Mouse (Mus musculus) midbrain, embryonic 15.5 days (tissue): Measurements from ENCODE around the gene Fam210b. TPM values are rescaled to one million over a fixed set of nuclear protein-coding genes. Genes with fewer than 3 reads are reported as not detected.

Experiments used
- ATAC-seq: fragments of 200-750 bp; cut with Nextera tagmentation; replicated peaks from 2 replicates; pipeline ENCODE4 v1.8.0; 2017; ENCODE audit warnings: moderate TSS enrichment
- H3K27ac ChIP-seq: fragments of 300-500 bp; sonication (generic); 2 replicates; pipeline ENCODE4 v1.5.1; 2015; ENCODE audit warnings: mild to moderate bottlenecking, inconsistent platforms
- H3K27me3 ChIP-seq: fragments of 300-500 bp; sonication (generic); replicated peaks from 2 replicates; pipeline ENCODE4 v1.6.1; 2015; ENCODE audit warnings: inconsistent platforms
- H3K36me3 ChIP-seq: fragments of 300-500 bp; sonication (generic); replicated peaks from 2 replicates; pipeline ENCODE4 v1.6.1; 2015; ENCODE audit warnings: inconsistent platforms
- H3K4me1 ChIP-seq: fragments of 300-500 bp; sonication (generic); 2 replicates; pipeline ENCODE4 v1.6.1; 2015; ENCODE audit warnings: inconsistent platforms
- H3K4me2 ChIP-seq: fragments of 300-500 bp; sonication (generic); 2 replicates; pipeline ENCODE4 v1.6.1; 2015; ENCODE audit warnings: inconsistent platforms, mild to moderate bottlenecking, moderate library complexity
- H3K4me3 ChIP-seq: fragments of 300-500 bp; sonication (generic); 2 replicates; pipeline ENCODE4 v1.5.1; 2015; ENCODE audit warnings: mild to moderate bottlenecking, inconsistent platforms
- H3K9ac ChIP-seq: fragments of 300-500 bp; sonication (generic); 2 replicates; pipeline ENCODE4 v1.6.1; 2015; ENCODE audit warnings: mild to moderate bottlenecking, inconsistent platforms
- H3K9me3 ChIP-seq: fragments of 300-500 bp; sonication (generic); 2 replicates; pipeline ENCODE4 v1.6.1; 2016; ENCODE audit warnings: inconsistent platforms
- WGBS: fragments of 180-500 bp; shearing (Covaris S2); methylation state at CpG from one replicate; pipeline ENCODE4 v1.1.7; 2015; ENCODE audit warnings: mixed read lengths; 5-methylcytosine and 5-hydroxymethylcytosine counted together
- polyA plus RNA-seq: library from polyadenylated mRNA; unstranded; fragments of >200 nt; fragmentation: Nextera tagmentation; extraction: Ambion mirVana; gene quantifications from 2 replicates; pipeline ENCODE4 v1.2.1, GENCODE M21; 2015

Gene Fam210b
- polyA plus RNA-seq, 1 experiment from 2014 or later, result 19.9 TPM

DNA sequence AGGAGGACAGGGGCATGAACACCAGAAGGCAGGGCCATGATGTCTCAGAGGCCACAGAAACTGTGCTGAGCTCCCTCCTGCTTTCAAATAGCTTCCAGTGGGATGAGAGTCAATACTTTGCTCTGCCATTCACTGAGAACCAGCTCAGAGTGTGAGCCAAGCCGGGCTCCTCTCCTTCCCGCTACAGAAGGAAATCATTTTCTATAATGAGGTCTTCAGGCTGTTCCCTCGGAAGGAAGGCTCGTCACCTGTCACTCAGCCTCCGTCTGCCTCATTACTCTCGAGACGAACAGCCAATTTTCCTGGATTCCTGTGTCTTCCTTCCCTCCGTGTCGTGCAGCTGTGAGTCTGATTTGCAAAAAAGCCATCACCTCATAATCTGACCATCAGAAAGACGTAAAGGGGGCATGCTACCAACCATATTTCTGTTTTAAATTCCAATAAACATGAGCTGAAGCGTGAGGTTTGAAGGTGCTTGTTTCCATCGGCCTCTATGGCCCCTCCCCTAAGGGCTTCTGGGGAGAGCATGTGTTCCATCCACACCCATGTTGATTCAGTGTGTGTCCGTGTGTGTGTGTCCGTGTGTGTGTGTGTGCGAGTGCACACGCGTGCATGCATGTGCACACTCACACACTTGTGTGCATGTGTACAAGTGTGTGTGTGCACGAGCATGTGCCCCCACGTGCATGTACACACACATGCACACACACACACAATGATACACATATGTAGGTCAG lies 7.0 kb upstream of the Fam210b start:
- no peaks in the 10 kb centered on the region for H3K27me3 ChIP-seq
- no peak overlapping the region for H3K9ac ChIP-seq
- H3K36me3 ChIP-seq, result no peaks in the 10 kb centered on the region
- H3K4me3 ChIP-seq, result no peak overlapping the region
- H3K4me1 ChIP-seq, result peaks cover 11% of the 10 kb centered on the region; the same call in 1 of the 2 replicates
- 65% methylated on average over 19 of the region's 19 CpGs for WGBS
- ATAC-seq, result peak; percentile 76
- H3K27ac ChIP-seq, result peak overlapping the region; percentile 74
- no peaks in the 10 kb centered on the region for H3K9me3 ChIP-seq
- H3K4me2 ChIP-seq, result no peak overlapping the region

DNA sequence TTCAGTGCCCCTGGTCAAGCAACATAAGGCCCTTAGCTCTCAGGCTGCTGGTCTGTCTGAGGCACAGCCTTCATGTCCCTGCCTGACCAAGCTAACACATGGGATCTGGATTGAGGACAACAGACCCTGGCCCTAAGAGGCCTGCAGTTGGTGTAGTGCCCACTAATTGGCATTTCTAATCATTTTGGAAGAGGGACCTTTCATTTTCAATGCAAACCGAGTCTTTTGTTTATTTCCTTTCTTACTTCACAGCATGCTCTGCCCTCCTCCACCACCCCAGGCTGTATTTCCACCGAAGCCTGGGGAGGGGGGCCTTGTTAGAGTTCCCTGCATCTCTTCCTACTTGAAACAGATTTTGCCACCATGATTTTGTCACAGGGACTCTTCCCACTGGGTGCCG lies 4.4 kb upstream of the Fam210b start:
- H3K4me2 ChIP-seq, result no peak overlapping the region
- 18% methylated on average over 3 of the region's 3 CpGs for WGBS
- H3K4me3 ChIP-seq, result no peak overlapping the region
- no peak overlapping the region for H3K9ac ChIP-seq
- no peak overlapping the region for H3K27ac ChIP-seq
- H3K36me3 ChIP-seq, result no peaks in the 10 kb centered on the region
- no peaks in the 10 kb centered on the region for H3K27me3 ChIP-seq
- no peak for ATAC-seq
- H3K4me1 ChIP-seq, result peaks cover 15% of the 10 kb centered on the region; the same call in 1 of the 2 replicates
- no peaks in the 10 kb centered on the region for H3K9me3 ChIP-seq

DNA sequence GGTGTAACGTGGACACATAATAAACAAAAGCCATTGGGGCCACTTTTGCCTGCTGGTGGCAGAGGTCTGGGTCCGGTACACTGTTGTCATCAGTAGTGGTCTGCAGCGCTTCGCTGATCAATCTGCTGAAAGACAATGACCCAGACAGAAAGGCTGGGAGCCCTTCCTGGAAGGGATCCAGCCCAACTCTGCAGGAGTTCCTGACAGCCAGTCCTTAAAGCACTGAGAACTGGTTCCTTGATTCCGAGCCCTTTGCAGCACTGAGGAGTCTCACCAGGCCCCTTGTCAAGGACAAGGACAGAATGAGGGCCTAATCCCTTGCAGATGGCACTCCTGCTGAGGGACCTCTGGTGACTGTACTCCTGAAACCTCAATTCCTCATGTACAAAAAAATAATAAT lies 3.8 kb upstream of the Fam210b start:
- no peaks in the 10 kb centered on the region for H3K36me3 ChIP-seq
- H3K27me3 ChIP-seq, result no peaks in the 10 kb centered on the region
- no peak overlapping the region for H3K9ac ChIP-seq
- no peak overlapping the region for H3K27ac ChIP-seq
- no peak for ATAC-seq
- no peak overlapping the region for H3K4me2 ChIP-seq
- no peak overlapping the region for H3K4me3 ChIP-seq
- peaks cover 18% of the 10 kb centered on the region for H3K4me1 ChIP-seq
- WGBS, result 30% methylated on average over 5 of the region's 5 CpGs
- H3K9me3 ChIP-seq, result no peaks in the 10 kb centered on the region

DNA sequence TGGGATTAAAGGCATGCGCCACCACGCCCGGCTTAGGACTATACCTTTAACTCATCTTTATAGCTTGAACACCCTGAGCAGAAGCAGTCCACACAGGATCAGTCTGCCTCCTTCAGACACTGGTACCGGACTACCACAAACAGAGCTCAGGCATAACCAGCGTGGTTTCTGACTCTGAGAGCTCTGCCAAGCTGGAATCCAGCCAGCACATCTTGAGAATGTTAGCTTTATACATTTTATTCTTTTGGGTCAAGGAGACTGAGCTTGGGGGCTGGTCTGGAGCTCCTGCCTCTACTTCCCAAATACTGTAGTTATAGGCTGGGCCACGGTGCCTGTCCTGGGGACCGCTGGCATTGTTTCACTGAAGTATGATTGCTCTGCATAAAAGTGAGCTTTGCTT lies 1.6 kb upstream of the Fam210b start:
- H3K36me3 ChIP-seq, result no peaks in the 10 kb centered on the region
- H3K4me2 ChIP-seq, result no peak overlapping the region
- no peak for ATAC-seq
- no peaks in the 10 kb centered on the region for H3K27me3 ChIP-seq
- H3K4me3 ChIP-seq, result no peak overlapping the region
- H3K9ac ChIP-seq, result no peak overlapping the region
- H3K4me1 ChIP-seq, result peaks cover 22% of the 10 kb centered on the region
- WGBS, result 90% methylated on average over 7 of the region's 7 CpGs
- H3K27ac ChIP-seq, result no peak overlapping the region
- H3K9me3 ChIP-seq, result no peaks in the 10 kb centered on the region

DNA sequence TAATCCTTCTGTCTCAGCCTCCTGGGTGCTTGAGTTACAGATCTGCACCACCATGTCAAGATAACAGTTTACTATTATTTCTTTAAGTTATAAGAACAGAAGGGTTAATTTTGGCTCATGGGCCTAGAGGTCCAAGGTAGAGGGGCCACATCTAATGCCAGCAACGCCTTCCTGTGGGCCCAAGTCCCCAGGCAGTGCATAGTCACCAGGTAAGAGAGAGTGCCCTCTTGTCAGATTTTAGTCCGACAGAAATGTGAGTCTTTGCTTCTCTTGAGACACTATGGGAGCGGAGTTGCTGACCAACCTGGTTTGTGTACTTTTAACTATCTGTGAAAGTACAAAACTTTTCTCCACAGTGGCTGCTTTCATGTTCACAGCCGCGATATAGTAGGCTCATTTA lies 696 bp upstream of the Fam210b start:
- Histone ChIP-seq H3K27ac (peak overlapping the region; percentile 50), H3K4me3 (peak overlapping the region; percentile 58; the same call in 1 of the 2 replicates), H3K9me3 (no peaks in the 10 kb centered on the region), H3K4me1 (peaks cover 22% of the 10 kb centered on the region), H3K36me3 (no peaks in the 10 kb centered on the region), H3K9ac (no peak overlapping the region), H3K4me2 (peak overlapping the region; percentile 97), H3K27me3 (no peaks in the 10 kb centered on the region)
- 37% methylated on average over 5 of the region's 5 CpGs for WGBS
- ATAC-seq, result peak; percentile 1; the same call in 1 of the 2 replicates

DNA sequence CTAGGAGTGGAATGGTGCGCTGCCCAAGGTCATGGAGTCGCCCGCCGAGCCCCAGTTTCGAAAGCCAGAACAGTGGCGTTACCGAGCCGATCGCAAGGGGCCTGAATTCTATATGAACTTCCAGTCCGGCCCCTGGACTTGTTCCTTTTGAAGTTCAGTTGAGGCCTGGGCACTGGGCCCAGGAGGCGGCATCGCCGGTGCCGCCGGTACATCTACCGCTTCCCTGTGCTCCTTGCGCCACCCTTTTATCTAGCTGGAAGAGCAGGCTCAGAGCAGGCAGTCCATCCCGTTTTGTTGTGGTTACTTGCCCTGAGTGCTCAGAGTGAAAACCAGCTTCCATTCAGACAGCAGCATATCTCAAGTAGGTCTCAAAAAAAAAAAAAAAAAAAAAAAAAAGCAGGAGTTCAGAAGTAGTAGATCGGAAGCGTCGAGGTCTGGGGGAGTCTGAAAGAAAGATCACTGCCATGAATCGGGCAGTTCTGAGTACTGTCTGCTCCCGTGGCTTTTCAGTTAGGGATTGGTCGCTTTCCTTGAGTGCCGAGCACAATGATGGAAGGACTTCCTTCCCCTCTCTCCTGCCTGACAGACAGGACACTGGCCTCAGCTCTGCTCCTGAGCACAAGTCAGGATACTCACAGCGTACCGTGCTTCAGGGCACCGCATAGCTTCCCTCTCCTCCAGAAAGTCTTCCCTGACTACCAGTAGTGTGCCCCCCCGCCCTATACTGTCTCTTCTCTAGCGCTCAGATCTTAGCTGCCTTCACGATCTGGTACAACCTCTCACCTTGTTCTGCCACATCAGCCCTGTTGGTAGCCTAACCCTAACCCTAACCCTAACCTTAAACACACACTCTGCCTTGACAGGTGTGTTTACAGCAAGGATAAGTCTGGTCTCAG lies 917 bp downstream of the Fam210b start:
- H3K36me3 ChIP-seq, result no peaks in the 10 kb centered on the region
- no peaks in the 10 kb centered on the region for H3K9me3 ChIP-seq
- peak overlapping the region; percentile 97 for H3K4me2 ChIP-seq
- H3K9ac ChIP-seq, result peak overlapping the region; percentile 67
- peak; percentile 1; the same call in 1 of the 2 replicates for ATAC-seq
- H3K27ac ChIP-seq, result peak overlapping the region; percentile 55
- peak overlapping the region; percentile 58 for H3K4me3 ChIP-seq
- H3K27me3 ChIP-seq, result no peaks in the 10 kb centered on the region
- peaks cover 22% of the 10 kb centered on the region for H3K4me1 ChIP-seq
- 11% methylated on average over 31 of the region's 31 CpGs for WGBS

DNA sequence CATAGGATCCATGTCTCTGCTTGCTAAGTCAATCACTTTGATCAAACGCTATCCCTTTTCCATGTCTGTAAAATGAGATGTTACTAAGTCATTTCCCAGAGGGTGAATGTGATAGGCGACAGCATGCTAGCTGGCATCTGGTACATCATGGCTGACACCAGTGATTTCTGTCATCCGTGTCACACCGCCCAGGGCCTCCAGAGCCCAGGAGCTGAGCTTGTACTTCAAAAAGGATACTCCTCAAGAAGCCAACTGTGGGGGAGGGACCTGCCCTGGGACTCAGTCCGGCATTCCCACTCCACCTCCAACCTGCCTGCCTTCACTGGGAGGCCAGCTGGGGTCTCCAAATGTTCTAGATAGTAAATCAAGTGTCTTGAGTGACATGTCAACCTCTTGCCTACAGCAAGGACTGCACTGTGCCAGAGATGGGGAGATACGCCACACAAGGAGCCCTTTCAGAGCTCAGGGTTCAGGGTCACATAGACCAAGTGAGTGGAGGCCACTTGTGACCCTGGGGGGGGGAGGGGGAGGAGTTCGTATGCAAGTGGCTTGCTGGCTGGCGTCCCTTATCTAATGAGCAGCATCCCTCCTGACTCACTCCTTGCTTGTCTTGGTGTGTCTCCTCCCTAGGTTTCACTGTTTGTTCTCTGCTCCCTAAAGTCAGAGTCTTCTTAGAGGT lies 1.7 kb downstream of the Fam210b start:
- 69% methylated on average over 8 of the region's 8 CpGs for WGBS
- ATAC-seq, result no peak
- H3K4me1 ChIP-seq, result peaks cover 20% of the 10 kb centered on the region
- H3K36me3 ChIP-seq, result no peaks in the 10 kb centered on the region
- H3K9me3 ChIP-seq, result no peaks in the 10 kb centered on the region
- H3K9ac ChIP-seq, result no peak overlapping the region
- peak overlapping the region; percentile 58 for H3K4me3 ChIP-seq
- H3K27me3 ChIP-seq, result no peaks in the 10 kb centered on the region
- peak overlapping the region; percentile 97 for H3K4me2 ChIP-seq
- H3K27ac ChIP-seq, result no peak overlapping the region

DNA sequence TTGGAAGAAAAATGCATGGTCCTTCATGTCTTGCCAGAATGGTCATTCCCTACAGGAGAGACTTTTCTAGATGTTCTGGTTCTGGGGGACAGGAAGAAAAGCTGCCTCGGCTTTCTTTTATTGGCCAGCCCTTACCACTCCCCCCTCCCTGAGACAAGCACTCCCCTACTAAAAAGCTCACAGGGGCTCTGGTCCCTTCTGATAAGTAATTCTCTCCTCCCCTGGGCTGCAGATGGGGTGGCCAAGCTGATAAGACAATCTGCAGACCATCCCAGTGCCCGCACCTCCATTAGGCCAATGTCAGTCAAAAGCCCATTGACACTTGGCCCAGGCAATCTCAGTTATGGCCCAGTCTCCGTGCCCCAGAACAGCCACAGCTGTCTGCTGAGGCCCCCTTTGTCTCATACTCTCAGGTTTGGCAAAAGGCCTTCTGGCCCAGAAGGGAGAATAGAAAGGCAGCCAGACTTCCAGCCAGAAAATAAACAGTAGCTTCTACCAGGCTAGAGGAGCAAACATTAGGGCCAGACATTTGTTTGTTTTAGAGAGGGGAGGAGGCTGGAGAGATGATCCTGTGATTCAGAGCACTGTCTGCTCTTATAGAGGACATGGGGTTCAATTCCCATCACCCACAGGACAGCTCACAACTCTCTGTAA lies 3.1 kb downstream of the Fam210b start:
- WGBS, result 51% methylated on average over 3 of the region's 3 CpGs
- peak overlapping the region; percentile 54; the same call in 1 of the 2 replicates for H3K27ac ChIP-seq
- H3K36me3 ChIP-seq, result no peaks in the 10 kb centered on the region
- no peaks in the 10 kb centered on the region for H3K27me3 ChIP-seq
- no peak for ATAC-seq
- H3K4me1 ChIP-seq, result peaks cover 23% of the 10 kb centered on the region
- H3K4me3 ChIP-seq, result no peak overlapping the region
- no peaks in the 10 kb centered on the region for H3K9me3 ChIP-seq
- no peak overlapping the region for H3K4me2 ChIP-seq
- no peak overlapping the region for H3K9ac ChIP-seq

DNA sequence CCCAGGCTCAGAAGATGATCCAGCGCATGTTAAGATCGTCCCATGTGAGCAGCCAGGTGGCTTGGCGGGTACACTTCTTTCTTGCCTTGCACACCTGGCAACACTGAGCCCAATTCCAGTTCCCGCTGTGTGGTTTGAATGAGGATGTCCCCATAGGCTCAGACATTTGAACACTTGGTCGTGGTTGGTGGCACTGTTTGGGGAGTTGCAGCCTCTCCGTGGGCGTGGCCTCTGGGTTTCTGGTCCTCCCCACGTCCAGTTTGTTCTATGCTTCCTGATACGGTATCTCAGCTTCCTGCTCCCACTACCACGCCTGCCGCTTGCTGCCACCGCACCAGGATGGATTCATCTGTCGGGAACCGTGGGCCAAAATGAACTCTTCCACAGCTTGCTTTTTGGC lies 4.4 kb downstream of the Fam210b start:
- Histone ChIP-seq H3K4me2 (no peak overlapping the region), H3K9ac (no peak overlapping the region), H3K27me3 (no peaks in the 10 kb centered on the region), H3K27ac (no peak overlapping the region), H3K4me1 (peaks cover 25% of the 10 kb centered on the region), H3K9me3 (no peaks in the 10 kb centered on the region), H3K36me3 (no peaks in the 10 kb centered on the region), H3K4me3 (no peak overlapping the region)
- 79% methylated on average over 14 of the region's 14 CpGs for WGBS
- ATAC-seq, result no peak

DNA sequence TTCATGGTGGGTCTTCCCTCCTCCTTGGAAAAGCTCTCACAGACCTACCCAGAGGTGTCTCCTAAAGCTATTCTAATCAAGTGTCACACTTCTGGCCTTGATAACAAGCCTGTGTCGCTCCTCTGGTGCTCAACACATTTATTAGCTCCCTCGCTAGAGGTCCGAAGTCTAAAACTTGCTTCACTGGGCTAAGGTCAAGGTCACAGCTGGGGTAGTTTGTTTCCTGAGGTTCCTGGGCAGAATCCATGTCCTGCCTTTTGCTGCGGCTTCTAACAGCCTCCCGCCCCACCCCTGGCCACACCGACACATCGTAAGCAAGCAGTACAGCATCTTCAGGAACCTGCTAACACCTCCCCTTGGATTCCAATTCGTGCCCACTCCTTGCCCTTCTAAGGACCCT lies 5.4 kb downstream of the Fam210b start:
- H3K36me3 ChIP-seq, result no peaks in the 10 kb centered on the region
- no peaks in the 10 kb centered on the region for H3K9me3 ChIP-seq
- WGBS, result 85% methylated on average over 8 of the region's 8 CpGs
- no peak overlapping the region for H3K4me2 ChIP-seq
- no peak overlapping the region for H3K4me3 ChIP-seq
- H3K27me3 ChIP-seq, result no peaks in the 10 kb centered on the region
- no peak for ATAC-seq
- H3K4me1 ChIP-seq, result peaks cover 31% of the 10 kb centered on the region
- no peak overlapping the region for H3K9ac ChIP-seq
- no peak overlapping the region for H3K27ac ChIP-seq

DNA sequence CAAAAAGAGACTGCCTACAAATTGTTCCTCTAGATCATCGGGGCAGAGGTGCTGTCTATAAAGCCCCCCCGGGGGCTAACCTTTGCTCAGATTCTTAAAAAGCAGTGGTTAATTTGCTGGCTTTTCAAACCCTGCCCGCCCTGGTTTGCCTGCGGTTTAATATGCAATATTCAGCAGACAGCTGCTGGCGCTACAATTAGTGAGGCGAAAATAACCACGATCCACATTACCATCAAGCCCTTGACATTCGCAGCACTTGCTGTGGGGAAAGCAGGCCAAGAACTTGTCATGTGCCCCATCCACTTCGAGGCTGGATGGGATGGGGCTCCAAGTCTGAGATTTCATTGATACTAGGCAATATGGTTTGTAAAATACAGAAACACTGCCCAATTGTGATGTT lies 7.9 kb downstream of the Fam210b start:
- Histone ChIP-seq H3K9ac (no peak overlapping the region), H3K4me3 (no peak overlapping the region), H3K27me3 (no peaks in the 10 kb centered on the region), H3K27ac (0 out of 2 replicates have a peak overlapping the region, but pooled peaks have one; percentile 0), H3K36me3 (no peaks in the 10 kb centered on the region), H3K4me1 (peaks cover 17% of the 10 kb centered on the region), H3K9me3 (no peaks in the 10 kb centered on the region), H3K4me2 (no peak overlapping the region)
- ATAC-seq, result no peak
- 48% methylated on average over 9 of the region's 9 CpGs for WGBS

DNA sequence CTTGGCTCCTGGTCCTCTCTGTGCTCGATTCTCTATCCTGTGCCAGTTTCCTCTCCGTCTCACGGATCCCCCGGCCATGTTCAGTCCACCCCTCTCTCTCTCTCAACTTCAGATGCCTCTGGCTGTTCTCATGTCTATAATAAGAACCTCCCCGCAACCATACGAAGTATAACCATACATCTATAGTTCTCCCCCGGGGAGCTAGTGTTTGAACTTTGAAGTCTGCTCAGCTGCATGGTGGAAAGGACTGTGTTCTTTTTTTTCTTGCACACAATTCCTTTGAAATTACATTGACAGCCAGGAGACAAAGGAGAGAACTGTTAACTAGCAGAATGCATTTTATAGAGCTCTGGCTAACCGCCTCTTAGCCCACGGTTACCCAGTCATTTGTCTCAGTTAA lies 9.4 kb downstream of the Fam210b start:
- H3K9me3 ChIP-seq, result no peaks in the 10 kb centered on the region
- peaks cover 15% of the 10 kb centered on the region for H3K4me1 ChIP-seq
- peak overlapping the region; percentile 61; the same call in 1 of the 2 replicates for H3K27ac ChIP-seq
- peak; percentile 46 for ATAC-seq
- H3K4me2 ChIP-seq, result no peak overlapping the region
- no peak overlapping the region for H3K4me3 ChIP-seq
- 59% methylated on average over 9 of the region's 9 CpGs for WGBS
- H3K9ac ChIP-seq, result no peak overlapping the region
- no peaks in the 10 kb centered on the region for H3K27me3 ChIP-seq
- H3K36me3 ChIP-seq, result no peaks in the 10 kb centered on the region
